Mouse (Mus musculus) Muller cell, postnatal 12 days (primary cell): Measurements from ENCODE around the gene Pi16.
"Not testable (repeated sequence)": the region's sequence is repeated elsewhere in the genome, so short reads cannot be mapped to it uniquely, and the experiment has no call there.

Source experiments
- DNase-seq: peaks from one replicate; pipeline ENCODE4 v3.0.0-alpha.2; 2015; ENCODE audit errors: inconsistent ontology term

Pi16 gene

GRCm38 (mm10) chr17:29330671-29331410, 13.4 kb downstream of the Pi16 start:
- peak; percentile 89 for DNase-seq

GRCm38 (mm10) chr17:29332186-29332685, 14.8 kb downstream of the Pi16 start:
- no peak for DNase-seq

GRCm38 (mm10) chr17:29336266-29336990, 18.9 kb downstream of the Pi16 start:
- DNase-seq: no peak

GRCm38 (mm10) chr17:29337979-29338823, 20.7 kb downstream of the Pi16 start:
- DNase-seq: peak; percentile 81

- peak; percentile 73 for DNase-seq
Measured at GRCm38 (mm10) chr17:29339170-29339768, 21.8 kb downstream of the Pi16 start.

GRCm38 (mm10) chr17:29340406-29341261, 23.2 kb downstream of the Pi16 start:
- no peak for DNase-seq

GRCm38 (mm10) chr17:29341591-29342003, 24.1 kb downstream of the Pi16 start:
- DNase-seq: peak; percentile 23

- peak; percentile 66 for DNase-seq
Measured at GRCm38 (mm10) chr17:29342010-29342910, 24.8 kb downstream of the Pi16 start.

- no peak for DNase-seq
Measured at GRCm38 (mm10) chr17:29343241-29343640, 25.8 kb downstream of the Pi16 start.

- no peak for DNase-seq
Measured at GRCm38 (mm10) chr17:29345272-29345671, 27.8 kb downstream of the Pi16 start.

GRCm38 (mm10) chr17:29346496-29347125, 29.1 kb downstream of the Pi16 start:
- peak; percentile 68 for DNase-seq

- peak; percentile 30 for DNase-seq
Measured at GRCm38 (mm10) chr17:29347126-29347644, 29.7 kb downstream of the Pi16 start.

- DNase-seq: peak; percentile 100
Measured at GRCm38 (mm10) chr17:29347645-29348256, 30.3 kb downstream of the Pi16 start, which contains the start of gene Mtch1. TSS of gene Mtch1 (minus strand) at chr17:29347934.

GRCm38 (mm10) chr17:29348996-29349395, 31.5 kb downstream of the Pi16 start:
- no peak for DNase-seq

GRCm38 (mm10) chr17:29351056-29351455, 33.6 kb downstream of the Pi16 start:
- DNase-seq: not testable (repeated sequence)

- no peak for DNase-seq
Measured at GRCm38 (mm10) chr17:29355461-29355840, 38.0 kb downstream of the Pi16 start.

GRCm38 (mm10) chr17:29355841-29356478, 38.5 kb downstream of the Pi16 start:
- peak; percentile 88 for DNase-seq

GRCm38 (mm10) chr17:29356479-29356856, 39.0 kb downstream of the Pi16 start:
- no peak for DNase-seq
